Mouse (Mus musculus) kidney, embryonic 16.5 days (tissue): ENCODE measurements around the gene Rem1. TPM values are rescaled to one million over a fixed set of nuclear protein-coding genes. Genes with fewer than 3 reads are reported as not detected.

Source experiments
- ATAC-seq: fragments of 200-750 bp; cut with Nextera tagmentation; 2 replicates; pipeline ENCODE4 v1.8.0; 2017; ENCODE audit warnings: moderate TSS enrichment; ENCODE audit not compliant: low FRiP score, low TSS enrichment
- H3K27ac ChIP-seq: fragments of 300-500 bp; sonication (generic); 2 replicates; pipeline ENCODE4 v1.5.1; 2014; ENCODE audit warnings: low read length
- H3K27me3 ChIP-seq: fragments of 300-500 bp; sonication (generic); 2 replicates; pipeline ENCODE4 v1.6.1; 2014; ENCODE audit warnings: low read length, control low read depth, mixed read lengths; ENCODE audit not compliant: insufficient read depth
- H3K36me3 ChIP-seq: fragments of 300-500 bp; sonication (generic); 2 replicates; pipeline ENCODE4 v1.6.1; 2014; ENCODE audit warnings: low read length, control low read depth, mixed read lengths; ENCODE audit not compliant: insufficient read depth
- H3K4me1 ChIP-seq: fragments of 300-500 bp; sonication (generic); 2 replicates; pipeline ENCODE4 v1.6.1; 2014; ENCODE audit warnings: low read length, control low read depth, mixed read lengths; ENCODE audit not compliant: insufficient read depth
- H3K4me2 ChIP-seq: fragments of 300-500 bp; sonication (generic); replicated peaks from 2 replicates; pipeline ENCODE4 v1.6.1; 2014; ENCODE audit warnings: low read depth, low read length
- H3K4me3 ChIP-seq: fragments of 300-500 bp; sonication (generic); 2 replicates; pipeline ENCODE4 v1.5.1; 2014; ENCODE audit warnings: mild to moderate bottlenecking, low read length
- H3K9ac ChIP-seq: fragments of 300-500 bp; sonication (generic); replicated peaks from 2 replicates; pipeline ENCODE4 v1.6.1; 2014; ENCODE audit warnings: low read length
- H3K9me3 ChIP-seq: fragments of 300-500 bp; sonication (generic); 2 replicates; pipeline ENCODE4 v1.6.1; 2016; ENCODE audit warnings: low read length, control low read depth
- WGBS: fragments of 180-500 bp; shearing (Covaris S2); extraction: QIAGEN DNeasy Blood & Tissue Kit; methylation state at CpG from one replicate; pipeline ENCODE4 v1.1.7; 2014; 5-methylcytosine and 5-hydroxymethylcytosine counted together
- polyA plus RNA-seq: library from polyadenylated mRNA; unstranded; fragments of >200 nt; fragmentation: Nextera tagmentation; extraction: Ambion mirVana; gene quantifications from 2 replicates; pipeline ENCODE4 v1.2.1, GENCODE M21; 2015

The Rem1 gene
- polyA plus RNA-seq, 1 experiment from 2014 or later: 59.1 TPM

DNA sequence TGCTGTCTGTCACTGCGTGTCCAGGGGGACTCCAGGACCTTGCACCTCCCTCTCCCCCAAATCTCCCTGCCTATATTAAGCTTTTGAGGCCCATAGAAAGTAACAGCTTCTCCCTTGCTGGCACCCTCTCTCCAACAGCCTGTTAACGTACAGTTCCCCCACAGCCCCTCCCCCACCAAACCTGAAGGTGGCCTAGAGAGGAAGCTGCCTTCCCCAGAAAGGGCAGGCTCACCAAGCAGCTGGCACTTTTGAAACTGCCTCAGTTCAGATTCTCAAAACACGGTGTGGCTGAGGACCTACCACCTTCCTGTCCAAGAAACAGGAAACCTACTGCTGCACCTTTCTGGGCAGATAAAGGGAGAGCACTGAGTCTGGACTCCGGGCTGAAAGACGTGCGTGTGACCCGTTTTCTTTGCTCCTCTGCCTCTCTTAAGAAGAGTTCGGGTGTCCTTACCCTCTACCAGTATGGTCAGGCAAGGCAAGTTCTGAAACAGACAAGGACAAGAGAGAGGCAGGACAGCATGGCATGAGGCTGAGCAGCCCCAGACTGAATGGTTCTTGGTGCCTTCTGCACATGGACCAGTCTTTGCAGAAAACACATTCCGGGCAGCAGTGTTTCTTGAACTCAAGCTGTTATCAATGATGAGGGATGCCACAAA, 44.4 kb downstream of the Rem1 start:
- Histone ChIP-seq H3K4me3 (peak overlapping the region; percentile 88), H3K4me1 (peaks cover 38% of the 10 kb centered on the region), H3K27ac (peak overlapping the region; percentile 90), H3K9ac (peak overlapping the region; percentile 93), H3K9me3 (no peaks in the 10 kb centered on the region), H3K36me3 (peaks cover 31% of the 10 kb centered on the region), H3K4me2 (peak overlapping the region; percentile 68), H3K27me3 (no peaks in the 10 kb centered on the region)
- WGBS: 41% methylated on average over 9 of the region's 9 CpGs
- ATAC-seq: no peak

- Histone ChIP-seq H3K4me2 (peak overlapping the region; percentile 68), H3K9ac (peak overlapping the region; percentile 93), H3K27me3 (no peaks in the 10 kb centered on the region), H3K27ac (no peak overlapping the region), H3K9me3 (no peaks in the 10 kb centered on the region), H3K36me3 (peaks cover 36% of the 10 kb centered on the region), H3K4me3 (peak overlapping the region; percentile 88), H3K4me1 (peaks cover 38% of the 10 kb centered on the region)
- 0 out of 2 replicates have a peak, but pooled peaks have one; percentile 24 for ATAC-seq
- 15% methylated on average over 5 of the region's 5 CpGs for WGBS
Observed at GRCm38 (mm10) chr2:152671642-152671999, 44.9 kb downstream of the Rem1 start.

DNA sequence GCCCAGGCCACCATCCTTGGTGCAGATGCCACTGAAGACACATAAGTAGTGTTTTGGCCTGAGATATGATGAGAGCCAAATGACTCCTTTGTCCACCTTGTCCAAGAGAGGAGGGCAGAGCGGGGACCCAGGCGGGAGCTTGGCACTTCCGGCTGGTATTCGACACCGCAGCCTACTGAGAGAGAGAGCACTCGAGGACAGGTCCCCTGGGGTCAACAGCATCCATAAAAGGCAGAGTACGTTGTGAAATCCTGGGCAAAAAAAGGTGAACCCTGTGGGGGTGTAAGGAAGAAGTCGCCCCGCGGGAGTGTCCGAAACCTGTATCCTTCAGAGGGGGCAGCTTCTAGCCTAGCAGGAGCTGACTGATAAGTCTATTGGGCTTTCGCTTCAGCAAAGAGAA, 45.4 kb downstream of the Rem1 start:
- no peaks in the 10 kb centered on the region for H3K27me3 ChIP-seq
- peak overlapping the region; percentile 68 for H3K4me2 ChIP-seq
- peak overlapping the region; percentile 88 for H3K4me3 ChIP-seq
- no peak for ATAC-seq
- 60% methylated on average over 12 of the region's 12 CpGs for WGBS
- peaks cover 40% of the 10 kb centered on the region for H3K36me3 ChIP-seq
- peaks cover 38% of the 10 kb centered on the region for H3K4me1 ChIP-seq
- peak overlapping the region; percentile 93 for H3K9ac ChIP-seq
- no peaks in the 10 kb centered on the region for H3K9me3 ChIP-seq
- no peak overlapping the region for H3K27ac ChIP-seq

DNA sequence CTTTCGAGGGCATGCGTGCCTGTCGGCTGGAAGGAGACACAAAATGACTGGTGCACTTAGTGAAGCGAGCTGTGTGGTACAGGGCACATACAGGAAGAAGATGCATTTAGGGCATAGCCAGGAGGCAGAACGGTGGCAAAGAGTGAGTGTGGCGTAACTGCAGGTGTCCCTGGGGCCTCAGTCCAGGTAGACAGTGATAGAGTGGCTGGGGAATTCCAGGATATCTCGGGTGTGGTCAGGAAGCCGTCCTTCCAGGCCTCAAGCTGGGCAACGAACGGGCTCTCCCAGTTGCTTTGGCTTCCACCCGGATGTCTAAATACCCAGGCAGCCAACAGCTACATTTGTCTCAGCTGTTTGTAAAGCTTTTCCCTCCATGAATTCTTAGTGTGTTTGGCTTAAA, 47.4 kb downstream of the Rem1 start:
- Histone ChIP-seq H3K27me3 (no peaks in the 10 kb centered on the region), H3K9ac (no peak overlapping the region), H3K36me3 (peaks cover 56% of the 10 kb centered on the region)

DNA sequence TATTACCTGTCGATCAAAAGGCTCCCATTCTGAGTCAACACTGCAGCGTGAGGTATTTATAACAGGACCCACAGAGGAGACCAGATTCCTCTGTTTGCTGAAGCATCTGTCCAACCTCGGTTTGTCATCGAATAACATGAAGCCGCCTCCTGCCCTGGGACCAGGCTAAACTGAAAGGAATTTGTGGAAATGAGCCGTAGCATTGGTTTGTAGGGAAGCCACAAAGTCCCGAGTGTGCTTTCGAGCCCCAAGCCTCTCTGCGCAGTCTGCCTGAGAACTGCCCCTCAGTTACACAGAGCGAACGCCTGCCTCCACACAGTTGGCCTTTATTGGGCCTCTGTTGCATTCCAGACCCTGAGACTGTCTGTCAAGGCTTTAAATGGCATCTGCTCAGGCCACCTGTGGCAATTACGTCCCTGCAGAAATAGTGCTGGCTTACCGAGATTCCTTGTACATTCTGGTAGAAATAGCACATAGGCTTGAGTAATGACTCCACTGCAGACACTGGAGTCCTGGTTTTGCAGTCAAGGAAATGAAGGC, 48.6 kb downstream of the Rem1 start:
- WGBS: 77% methylated on average over 13 of the region's 13 CpGs
- H3K4me1 ChIP-seq: peaks cover 52% of the 10 kb centered on the region

More for the DNA sequence above, 47.4 kb downstream of the Rem1 start:
- Histone ChIP-seq H3K27ac (no peak overlapping the region), H3K4me1 (peaks cover 45% of the 10 kb centered on the region), H3K4me2 (no peak overlapping the region), H3K9me3 (no peaks in the 10 kb centered on the region), H3K4me3 (no peak overlapping the region)
- WGBS: 72% methylated on average over 11 of the region's 11 CpGs
- ATAC-seq: no peak

DNA sequence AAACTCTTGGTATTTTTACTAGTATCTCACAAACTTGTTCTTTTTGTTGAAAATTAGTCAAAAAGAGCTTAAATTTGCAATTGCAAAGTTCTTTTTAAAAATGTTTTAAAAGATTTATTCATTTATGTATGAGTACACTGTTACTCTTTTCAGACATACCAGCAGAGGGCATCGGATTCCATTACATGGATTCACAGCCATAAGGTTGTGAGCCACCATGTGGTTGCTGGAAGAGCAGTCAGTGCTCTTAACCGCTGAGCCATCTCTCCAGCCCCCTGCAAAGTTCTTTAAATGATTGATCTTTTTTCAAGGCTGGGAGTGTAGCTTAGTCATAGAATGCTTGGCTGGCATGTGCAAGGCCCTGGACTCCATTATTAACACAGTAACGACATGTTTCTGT, 51.6 kb downstream of the Rem1 start:
- H3K9me3 ChIP-seq: no peaks in the 10 kb centered on the region

More for the DNA sequence above, 48.6 kb downstream of the Rem1 start:
- Histone ChIP-seq H3K36me3 (peaks cover 66% of the 10 kb centered on the region), H3K9me3 (no peaks in the 10 kb centered on the region), H3K9ac (no peak overlapping the region), H3K4me3 (no peak overlapping the region), H3K27ac (no peak overlapping the region), H3K4me2 (no peak overlapping the region), H3K27me3 (no peaks in the 10 kb centered on the region)
- ATAC-seq: no peak

GRCm38 (mm10) chr2:152678925-152679324, 52.2 kb downstream of the Rem1 start:
- Histone ChIP-seq H3K27ac (no peak overlapping the region), H3K9me3 (no peaks in the 10 kb centered on the region), H3K4me2 (no peak overlapping the region), H3K27me3 (no peaks in the 10 kb centered on the region), H3K36me3 (peaks cover 90% of the 10 kb centered on the region), H3K4me3 (no peak overlapping the region), H3K4me1 (peaks cover 23% of the 10 kb centered on the region; the same call in 1 of the 2 replicates), H3K9ac (no peak overlapping the region)
- 80% methylated on average over 5 of the region's 5 CpGs for WGBS
- no peak for ATAC-seq

More for the DNA sequence above, 51.6 kb downstream of the Rem1 start:
- Histone ChIP-seq H3K27me3 (no peaks in the 10 kb centered on the region), H3K9ac (no peak overlapping the region), H3K4me2 (no peak overlapping the region), H3K27ac (no peak overlapping the region), H3K36me3 (peaks cover 84% of the 10 kb centered on the region), H3K4me1 (peaks cover 24% of the 10 kb centered on the region; the same call in 1 of the 2 replicates), H3K4me3 (no peak overlapping the region)
- ATAC-seq: peak; percentile 13; the same call in 1 of the 2 replicates
- 53% methylated on average over 3 of the region's 3 CpGs for WGBS

DNA sequence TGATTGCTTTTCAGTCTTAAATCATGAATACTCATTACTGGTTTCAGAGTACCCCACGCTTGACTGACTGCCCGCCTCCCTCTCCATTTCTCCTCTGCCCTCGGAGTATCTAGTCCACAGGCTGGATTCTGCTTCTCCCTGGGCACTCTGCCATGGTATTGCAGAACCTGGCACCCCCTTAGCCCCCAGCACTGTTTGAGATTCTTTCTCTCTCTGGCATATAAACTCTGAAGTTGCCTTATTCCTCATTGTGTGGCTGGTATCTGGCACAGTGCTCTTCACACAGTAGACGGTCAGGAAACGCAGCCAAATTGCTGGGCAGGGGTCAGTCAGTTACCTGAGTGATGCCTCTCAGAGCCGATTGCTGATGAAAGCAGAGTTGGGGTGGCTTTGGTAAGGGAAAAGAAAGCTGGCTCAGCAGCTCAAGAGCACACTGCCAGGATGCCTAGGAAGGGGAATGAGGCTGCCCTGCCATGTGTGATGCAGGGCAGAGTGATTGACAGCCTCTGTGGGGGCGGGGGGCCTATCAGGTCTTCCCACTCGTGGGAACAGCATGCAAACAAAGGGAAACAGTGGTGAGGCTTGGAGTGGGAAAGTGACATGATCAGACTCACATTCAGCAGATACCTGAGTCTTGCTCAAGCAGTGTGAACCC, 53.1 kb downstream of the Rem1 start:
- ATAC-seq: peak; percentile 34
- Histone ChIP-seq H3K4me1 (peaks cover 17% of the 10 kb centered on the region; the same call in 1 of the 2 replicates), H3K9me3 (no peaks in the 10 kb centered on the region), H3K4me3 (no peak overlapping the region), H3K9ac (no peak overlapping the region; the same call in 1 of the 2 replicates), H3K27me3 (no peaks in the 10 kb centered on the region), H3K4me2 (no peak overlapping the region), H3K36me3 (peaks cover 93% of the 10 kb centered on the region), H3K27ac (peak overlapping the region; percentile 37)
- WGBS: 56% methylated on average over 8 of the region's 8 CpGs

DNA sequence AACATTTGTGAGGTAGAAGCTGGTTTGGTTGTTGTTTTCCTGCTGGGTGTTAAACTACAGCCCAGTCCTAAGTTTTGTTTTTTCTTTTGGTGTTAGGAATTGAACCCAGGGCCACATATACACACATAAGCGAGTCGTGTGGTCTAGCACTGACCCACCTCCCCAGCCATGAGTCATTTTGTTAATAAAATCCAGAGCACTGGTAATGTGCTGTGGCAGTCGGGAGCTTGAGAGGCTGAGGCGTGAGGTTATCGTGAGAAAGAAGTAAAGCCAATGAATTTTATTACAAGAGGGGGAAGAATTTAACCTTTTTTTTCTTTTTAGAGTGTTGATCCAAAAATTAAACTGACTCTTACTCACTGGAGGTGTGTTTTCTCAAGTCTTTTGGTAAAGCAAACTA, 56.3 kb downstream of the Rem1 start:
- peaks cover 12% of the 10 kb centered on the region; the same call in 1 of the 2 replicates for H3K9me3 ChIP-seq
- H3K36me3 ChIP-seq: peaks cover 96% of the 10 kb centered on the region
- H3K27ac ChIP-seq: no peak overlapping the region
- H3K27me3 ChIP-seq: no peaks in the 10 kb centered on the region
- H3K4me1 ChIP-seq: peaks cover 17% of the 10 kb centered on the region; the same call in 1 of the 2 replicates
- no peak for ATAC-seq
- H3K4me3 ChIP-seq: no peak overlapping the region
- 81% methylated on average over 5 of the region's 5 CpGs for WGBS
- no peak overlapping the region for H3K4me2 ChIP-seq
- no peak overlapping the region for H3K9ac ChIP-seq
